Mouse (Mus musculus): ENCODE data around the gene Gm27021. TPM values are rescaled to one million over a fixed set of nuclear protein-coding genes. Genes with fewer than 3 reads are reported as not detected.

The Gm27021 gene
- total RNA-seq, 2 experiments from 2014 or later = not detected

GRCm38 (mm10) chr8:120656322-120657052 lies 11.4 kb downstream of the Gm27021 start:
- intact Hi-C loops (cut with DNase I) = no loop called here
- DNase-seq = no peak

- intact Hi-C loops (cut with DNase I) = no loop called here
- DNase-seq = no peak
Observed at GRCm38 (mm10) chr8:120647532-120647931, 20.3 kb downstream of the Gm27021 start, which contains the start of gene 1190005I06Rik. Gene 1190005I06Rik, minus strand, starts transcription at chr8:120647632.

- DNase-seq = peak; percentile 28 to 29
- intact Hi-C loops (cut with DNase I) = no loop called here
Observed at GRCm38 (mm10) chr8:120644663-120645062, 23.2 kb downstream of the Gm27021 start.

GRCm38 (mm10) chr8:120642031-120642662 lies 25.7 kb downstream of the Gm27021 start:
- DNase-seq = peak in 1 of 2 experiments; percentile 38
- intact Hi-C loops (cut with DNase I) = no loop called here

GRCm38 (mm10) chr8:120641245-120641644 lies 26.6 kb downstream of the Gm27021 start:
- intact Hi-C loops (cut with DNase I) = no loop called here

GRCm38 (mm10) chr8:120634329-120634839 lies 33.5 kb downstream of the Gm27021 start:
- peak; percentile 32 to 38 for DNase-seq
- intact Hi-C loops (cut with DNase I) = no loop called here

More at GRCm38 (mm10) chr8:120641245-120641644, 26.6 kb downstream of the Gm27021 start:
- DNase-seq = no peak

- no peak for DNase-seq
- intact Hi-C loops (cut with DNase I) = no loop called here
Observed at GRCm38 (mm10) chr8:120633665-120634271, 34.1 kb downstream of the Gm27021 start.

- no peak for DNase-seq
- intact Hi-C loops (cut with DNase I) = no loop called here
Observed at GRCm38 (mm10) chr8:120632969-120633664, 34.8 kb downstream of the Gm27021 start.

- no peak for DNase-seq
- intact Hi-C loops (cut with DNase I) = no loop called here
Observed at GRCm38 (mm10) chr8:120631441-120632375, 36.2 kb downstream of the Gm27021 start.

- no peak for DNase-seq
- intact Hi-C loops (cut with DNase I) = no loop called here
Observed at GRCm38 (mm10) chr8:120630848-120631247, 37.0 kb downstream of the Gm27021 start.

- intact Hi-C loops (cut with DNase I) = no loop called here
- DNase-seq = no peak
Observed at GRCm38 (mm10) chr8:120630031-120630430, 37.8 kb downstream of the Gm27021 start.

- intact Hi-C loops (cut with DNase I) = no loop called here
- DNase-seq = no peak
Observed at GRCm38 (mm10) chr8:120627298-120627697, 40.6 kb downstream of the Gm27021 start.

- DNase-seq = no peak
- intact Hi-C loops (cut with DNase I) = no loop called here
Observed at GRCm38 (mm10) chr8:120626461-120626860, 41.4 kb downstream of the Gm27021 start.

GRCm38 (mm10) chr8:120623608-120624007 lies 44.3 kb downstream of the Gm27021 start:
- DNase-seq = no peak
- intact Hi-C loops (cut with DNase I) = no loop called here

- intact Hi-C loops (cut with DNase I) = no loop called here
Observed at GRCm38 (mm10) chr8:120622161-120622560, 45.7 kb downstream of the Gm27021 start.

GRCm38 (mm10) chr8:120620441-120620840 lies 47.4 kb downstream of the Gm27021 start:
- intact Hi-C loops (cut with DNase I) = no loop called here
- DNase-seq = no peak

More at GRCm38 (mm10) chr8:120622161-120622560, 45.7 kb downstream of the Gm27021 start:
- DNase-seq = no peak

GRCm38 (mm10) chr8:120619235-120620180 lies 48.4 kb downstream of the Gm27021 start:
- intact Hi-C loops (cut with DNase I) = no loop called here
- DNase-seq = no peak

GRCm38 (mm10) chr8:120618110-120618509 lies 49.8 kb downstream of the Gm27021 start:
- intact Hi-C loops (cut with DNase I) = no loop called here
- peak; percentile 49 to 51 for DNase-seq

Data from gastrocnemius, postnatal 36 days (tissue).